Mouse (Mus musculus): ENCODE measurements around the gene Psmf1. TPM values are rescaled to one million over a fixed set of nuclear protein-coding genes. Genes with fewer than 3 reads are reported as not detected.

The Psmf1 gene
- polyA plus RNA-seq, 1 experiment = 5.2 TPM

DNA sequence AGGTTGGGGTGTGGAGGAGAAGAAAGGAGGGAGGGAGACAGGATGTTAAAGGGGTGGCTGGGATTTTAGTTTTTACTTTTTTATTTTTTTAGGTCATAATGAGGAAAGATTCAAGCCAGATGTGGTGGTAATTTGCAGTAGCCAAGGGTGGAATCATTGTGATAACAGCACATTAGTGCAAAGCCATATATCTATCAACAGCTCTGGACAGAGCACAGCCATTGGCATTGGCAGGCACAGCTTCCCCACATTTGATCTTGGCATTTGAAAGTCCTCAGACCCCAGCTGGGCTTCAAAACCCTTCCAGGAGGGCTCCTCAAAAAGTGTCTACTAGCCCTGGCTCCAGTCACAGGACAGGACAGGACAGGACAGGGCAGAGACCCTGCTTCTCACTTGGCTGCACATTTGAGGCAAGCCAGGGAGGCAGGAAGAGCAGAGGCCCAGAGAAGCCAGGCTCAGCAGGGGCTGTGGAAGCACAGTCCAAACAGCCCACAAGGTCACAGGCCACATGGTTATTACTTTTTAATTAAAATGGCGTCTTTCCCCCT, 14.9 kb upstream of the Psmf1 start:
- no peaks in the 10 kb centered on the region for H3K36me3 ChIP-seq (ENCODE audit: control insufficient read depth)
- H3K9me3 ChIP-seq (ENCODE audit: control insufficient read depth, low read length) = no peaks in the 10 kb centered on the region
- TF ChIP-seq GATA1 (IDR thresholded peaks at IDR 0.05; ENCODE audit: low read length) (no peak), TAL1 (IDR thresholded peaks at IDR 0.05; ENCODE audit: low read length) (no peak)
- H3K4me3 ChIP-seq (replicated peaks) = no peak overlapping the region
- no peaks in the 10 kb centered on the region for H3K27me3 ChIP-seq (ENCODE audit: control insufficient read depth)
- no peaks in the 10 kb centered on the region for H3K4me1 ChIP-seq (ENCODE audit: control insufficient read depth)

- H3K36me3 ChIP-seq (ENCODE audit: control insufficient read depth) = no peaks in the 10 kb centered on the region
- TF ChIP-seq GATA1 (IDR thresholded peaks at IDR 0.05; ENCODE audit: low read length) (no peak), TAL1 (IDR thresholded peaks at IDR 0.05; ENCODE audit: low read length) (no peak)
- no peaks in the 10 kb centered on the region for H3K9me3 ChIP-seq (ENCODE audit: control insufficient read depth, low read length)
- H3K4me3 ChIP-seq (replicated peaks) = no peak overlapping the region
- H3K4me1 ChIP-seq (ENCODE audit: control insufficient read depth) = no peaks in the 10 kb centered on the region
- no peaks in the 10 kb centered on the region for H3K27me3 ChIP-seq (ENCODE audit: control insufficient read depth)
Observed at GRCm38 (mm10) chr2:151757451-151757850, 13.5 kb upstream of the Psmf1 start.

GRCm38 (mm10) chr2:151756277-151757061, 12.5 kb upstream of the Psmf1 start:
- no peak for TF ChIP-seq GATA1 (IDR thresholded peaks at IDR 0.05; ENCODE audit: low read length)
- no peak for TF ChIP-seq TAL1 (IDR thresholded peaks at IDR 0.05; ENCODE audit: low read length)
- no peak overlapping the region for H3K4me3 ChIP-seq (replicated peaks)
- H3K36me3 ChIP-seq (ENCODE audit: control insufficient read depth) = no peaks in the 10 kb centered on the region
- H3K9me3 ChIP-seq (ENCODE audit: control insufficient read depth, low read length) = no peaks in the 10 kb centered on the region
- peaks cover 3% of the 10 kb centered on the region for H3K27me3 ChIP-seq (ENCODE audit: control insufficient read depth)
- H3K4me1 ChIP-seq (ENCODE audit: control insufficient read depth) = no peaks in the 10 kb centered on the region

- Histone ChIP-seq H3K4me1 (ENCODE audit: control insufficient read depth) (peaks cover 5% of the 10 kb centered on the region), H3K9me3 (ENCODE audit: control insufficient read depth, low read length) (no peaks in the 10 kb centered on the region)
- TF ChIP-seq TAL1 (IDR thresholded peaks at IDR 0.05; ENCODE audit: low read length) = no peak
- no peak for TF ChIP-seq GATA1 (IDR thresholded peaks at IDR 0.05; ENCODE audit: low read length)
Observed at GRCm38 (mm10) chr2:151751330-151751729, 7.3 kb upstream of the Psmf1 start.

DNA sequence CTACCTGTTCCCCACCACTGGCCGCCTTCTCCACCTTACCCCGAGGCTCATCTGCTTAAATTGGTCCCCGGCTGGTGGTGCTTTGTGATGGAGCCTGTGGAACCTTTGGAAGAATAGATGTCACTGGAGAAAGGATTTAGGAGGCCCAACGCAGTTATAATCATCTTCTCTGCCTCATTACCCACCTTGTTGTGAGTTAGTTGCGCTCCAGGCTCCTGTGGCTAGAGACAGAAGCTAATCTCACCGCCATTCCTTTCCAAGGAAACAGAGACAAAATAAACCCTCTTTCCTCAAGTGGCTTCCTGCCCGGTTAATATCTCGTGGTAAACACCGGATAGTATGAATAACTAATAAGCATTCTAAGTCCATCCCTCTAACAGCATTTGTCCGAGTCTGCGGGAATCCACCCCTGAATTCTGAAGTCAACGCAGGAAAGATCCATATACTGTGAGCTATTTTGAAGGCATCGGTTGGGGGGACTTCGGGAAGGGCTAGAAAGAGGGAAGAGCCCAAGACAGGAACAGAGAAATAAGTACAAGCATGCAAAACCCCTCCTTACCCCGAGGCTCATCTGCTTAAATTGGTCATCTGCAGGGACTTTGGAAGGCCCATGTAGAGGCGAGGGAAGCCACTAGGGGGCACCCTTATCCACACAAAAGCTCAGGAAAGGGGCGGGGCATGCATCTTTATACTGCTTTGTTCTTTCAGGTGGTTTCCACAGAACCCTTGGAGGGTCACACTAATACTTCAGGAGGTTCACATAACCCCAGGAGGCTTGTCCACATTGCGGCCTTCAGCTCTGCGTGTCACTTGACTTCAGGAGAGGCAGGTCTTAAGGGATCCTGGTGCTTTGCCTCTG, 4.1 kb upstream of the Psmf1 start:
- H3K4me3 ChIP-seq (replicated peaks) = no peak overlapping the region
- peaks cover 27% of the 10 kb centered on the region for H3K4me1 ChIP-seq (ENCODE audit: control insufficient read depth)
- H3K9me3 ChIP-seq (ENCODE audit: control insufficient read depth, low read length) = no peaks in the 10 kb centered on the region
- TF ChIP-seq TAL1 (IDR thresholded peaks at IDR 0.05; ENCODE audit: low read length) (no peak), GATA1 (IDR thresholded peaks at IDR 0.05; ENCODE audit: low read length) (no peak)
- peaks cover 26% of the 10 kb centered on the region for H3K27me3 ChIP-seq (ENCODE audit: control insufficient read depth)
- no peaks in the 10 kb centered on the region for H3K36me3 ChIP-seq (ENCODE audit: control insufficient read depth)

More at GRCm38 (mm10) chr2:151751330-151751729, 7.3 kb upstream of the Psmf1 start:
- no peak overlapping the region for H3K4me3 ChIP-seq (replicated peaks)
- H3K27me3 ChIP-seq (ENCODE audit: control insufficient read depth) = peaks cover 22% of the 10 kb centered on the region
- H3K36me3 ChIP-seq (ENCODE audit: control insufficient read depth) = no peaks in the 10 kb centered on the region

DNA sequence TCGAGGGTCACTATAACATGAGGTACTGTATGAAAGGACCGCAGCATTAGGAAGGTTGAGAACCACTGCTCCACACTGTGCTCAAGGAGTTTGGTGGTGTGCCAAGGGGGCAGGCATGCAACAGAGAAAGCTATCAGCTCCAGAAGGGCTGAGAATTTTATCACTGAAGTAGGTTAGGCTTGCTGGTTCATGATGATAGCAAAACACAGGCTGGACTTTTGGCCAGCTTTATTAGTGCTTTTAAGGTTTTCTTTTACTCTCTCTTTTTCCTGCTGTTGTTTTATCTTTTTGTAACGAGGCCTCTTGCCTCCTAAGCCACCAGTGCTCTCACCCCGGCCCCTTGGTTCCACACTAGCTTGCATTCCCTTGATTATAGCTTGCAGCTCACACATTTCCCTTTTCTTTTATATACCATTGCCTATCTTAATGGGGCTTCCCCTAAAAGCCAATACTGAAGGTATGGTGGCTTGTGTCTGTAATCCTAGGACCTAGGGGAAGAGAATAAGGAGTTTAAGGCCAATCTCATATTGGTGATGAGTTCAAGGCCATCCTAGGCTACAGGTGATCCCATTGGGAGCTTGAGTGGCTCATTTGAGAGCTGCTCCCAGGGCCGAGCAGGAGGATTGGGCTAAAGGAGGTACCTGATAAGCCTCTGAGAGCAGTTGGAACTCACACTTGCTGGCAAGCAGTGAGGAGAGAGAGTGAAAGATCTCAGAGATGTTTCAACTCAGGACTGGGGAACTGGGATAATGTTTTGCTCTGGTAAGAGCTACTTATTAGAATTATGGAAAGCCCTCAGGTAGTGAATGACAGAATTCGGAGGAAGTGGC, 921 bp downstream of the Psmf1 start:
- Histone ChIP-seq H3K4me1 (ENCODE audit: control insufficient read depth) (peaks cover 69% of the 10 kb centered on the region), H3K4me3 (replicated peaks) (peak overlapping the region; percentile 35)
- TF ChIP-seq TAL1 (IDR thresholded peaks at IDR 0.05; ENCODE audit: low read length) (peak; percentile 49; the same call in 2 of the 3 replicates), GATA1 (IDR thresholded peaks at IDR 0.05; ENCODE audit: low read length) (no peak)

DNA sequence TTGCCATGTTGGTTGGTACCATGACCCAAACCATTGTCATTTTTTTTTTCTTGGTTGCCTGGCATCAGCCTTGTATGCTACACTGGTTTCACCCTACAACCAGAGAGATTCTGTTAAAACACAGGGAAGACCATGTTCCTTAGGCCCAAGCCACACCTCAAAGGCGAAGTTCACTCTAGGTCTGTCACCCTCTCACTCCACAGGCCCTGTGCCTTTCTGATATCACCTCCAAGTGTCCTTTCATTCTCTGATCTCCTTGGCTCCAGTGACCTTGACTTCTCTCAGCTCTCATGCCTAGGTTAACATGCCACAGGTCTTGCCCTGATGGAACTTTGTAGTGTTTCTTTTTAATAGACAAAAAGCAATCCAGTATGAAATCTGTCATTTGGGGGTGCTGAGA, 1.9 kb downstream of the Psmf1 start:
- Histone ChIP-seq H3K4me1 (ENCODE audit: control insufficient read depth) (peaks cover 75% of the 10 kb centered on the region), H3K4me3 (replicated peaks) (peak overlapping the region; percentile 28), H3K27me3 (ENCODE audit: control insufficient read depth) (peaks cover 5% of the 10 kb centered on the region), H3K9me3 (ENCODE audit: control insufficient read depth, low read length) (no peaks in the 10 kb centered on the region), H3K36me3 (ENCODE audit: control insufficient read depth) (peaks cover 28% of the 10 kb centered on the region)
- no peak for TF ChIP-seq TAL1 (IDR thresholded peaks at IDR 0.05; ENCODE audit: low read length)
- no peak for TF ChIP-seq GATA1 (IDR thresholded peaks at IDR 0.05; ENCODE audit: low read length)

More for the DNA sequence above, 921 bp downstream of the Psmf1 start:
- H3K36me3 ChIP-seq (ENCODE audit: control insufficient read depth) = peaks cover 19% of the 10 kb centered on the region
- H3K9me3 ChIP-seq (ENCODE audit: control insufficient read depth, low read length) = no peaks in the 10 kb centered on the region
- peaks cover 14% of the 10 kb centered on the region for H3K27me3 ChIP-seq (ENCODE audit: control insufficient read depth)

DNA sequence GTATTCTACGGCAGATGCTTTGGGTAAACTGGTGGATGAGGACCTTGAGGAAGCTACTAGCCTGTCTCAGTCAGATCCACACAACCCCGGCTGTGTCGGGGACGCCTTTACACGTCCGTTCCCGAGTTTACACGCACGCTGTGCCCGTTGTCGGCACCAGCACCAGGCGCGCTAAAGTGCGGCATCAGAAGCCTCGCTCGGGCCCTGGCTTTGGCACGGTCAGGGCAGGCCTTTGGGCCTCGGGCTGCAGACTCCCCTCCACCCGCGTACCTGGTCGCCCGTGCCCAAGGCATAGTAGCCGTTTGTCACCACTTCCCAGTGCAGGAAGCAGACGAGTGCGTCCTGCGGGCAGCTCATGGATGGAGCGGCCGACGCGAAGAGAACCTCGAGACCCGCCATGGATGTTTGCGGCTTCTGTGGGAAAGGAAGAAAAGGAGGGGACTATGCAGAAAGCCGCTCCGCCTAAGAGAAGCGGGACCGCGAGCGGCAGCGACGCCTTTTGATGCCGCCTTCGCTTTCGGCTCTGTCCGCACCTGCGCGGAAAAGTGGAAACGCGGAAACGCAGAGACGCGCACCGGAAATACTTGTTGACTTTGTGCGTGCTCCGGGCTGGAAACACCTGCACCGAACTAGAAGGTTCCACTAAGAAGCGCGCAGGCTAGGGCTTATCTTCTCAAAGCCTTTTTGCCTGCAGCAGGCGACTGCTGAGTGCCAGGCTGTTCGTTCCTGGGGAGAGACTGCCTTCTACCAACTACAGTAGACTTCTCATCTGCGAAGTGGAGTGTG, 3.1 kb downstream of the Psmf1 start:
- Histone ChIP-seq H3K4me1 (ENCODE audit: control insufficient read depth) (peaks cover 86% of the 10 kb centered on the region), H3K4me3 (replicated peaks) (peak overlapping the region; percentile 79), H3K36me3 (ENCODE audit: control insufficient read depth) (peaks cover 39% of the 10 kb centered on the region), H3K9me3 (ENCODE audit: control insufficient read depth, low read length) (no peaks in the 10 kb centered on the region), H3K27me3 (ENCODE audit: control insufficient read depth) (peaks cover under 1% of the 10 kb centered on the region; the same call in 1 of the 2 replicates)
- TF ChIP-seq TAL1 (IDR thresholded peaks at IDR 0.05; ENCODE audit: low read length) = no peak
- 0 out of 2 replicates have a peak, but pooled peaks have one; percentile 21 for TF ChIP-seq GATA1 (IDR thresholded peaks at IDR 0.05; ENCODE audit: low read length)
